12 mouse cellular contexts compared by ENCODE assay signal in genomic region chr2:27078312-27078711, GRCm38 (mm10). TPM values are rescaled to one million over a fixed set of nuclear protein-coding genes. Genes with fewer than 3 reads are reported as not detected.
DNase-seq lines count a peak whose midpoint lies in the region; ATAC-seq and TF ChIP-seq lines count a peak whose summit lies in the region.
"Had no signal": no experiment of that assay in that cellular context is flagged by ENCODE, and none has a peak within 500 bp of the region (broad histone marks: within the 10 kb centered on the region; RNA-seq: fewer than 3 reads in every experiment).

No protein-coding gene starts in this region.

- no peak overlapping the region for H3K4me3 ChIP-seq in lung, embryonic 14.5 days (ENCODE audit: low read depth, low read length)
- no peak overlapping the region for H3K4me3 ChIP-seq in lung, adult 2 months (replicated peaks; ENCODE audit: extremely low read depth, low read depth, low read length)
- no peak overlapping the region for H3K4me3 ChIP-seq in limb, embryonic 11.5 days (ENCODE audit: low read depth, low read length)

- H3K27ac ChIP-seq in lung, embryonic 14.5 days (ENCODE audit: low read depth), result 0 out of 2 replicates have a peak overlapping the region, but pooled peaks have one; percentile 15
- H3K27ac ChIP-seq in limb, embryonic 11.5 days (replicated peaks; ENCODE audit: low read depth, low read length), result peak overlapping the region; percentile 89; the same call in 1 of the 2 replicates
- H3K27ac ChIP-seq: macrophage had no signal

- TF ChIP-seq CTCF in lung, embryonic 14.5 days (IDR thresholded peaks at IDR 0.05; ENCODE audit: low read depth), result no peak
- no peak for TF ChIP-seq CTCF in lung, adult 2 months (IDR thresholded peaks at IDR 0.05; ENCODE audit: insufficient read depth, low read length)

- WGBS in lung, embryonic 14.5 days, result 44% methylated on average over 2 of the region's 2 CpGs
- WGBS in lung, adult 2 months, result 33% methylated on average over 2 of the region's 2 CpGs
- 34% methylated on average over 2 of the region's 2 CpGs for WGBS in limb, embryonic 11.5 days

- H3K9me3 ChIP-seq in lung, embryonic 14.5 days (ENCODE audit: low read depth, low read length), result no peaks in the 10 kb centered on the region
- H3K9me3 ChIP-seq in limb, embryonic 11.5 days (ENCODE audit: control insufficient read depth, low read length), result no peaks in the 10 kb centered on the region

- DNase-seq in lung, embryonic 14.5 days, result peak; percentile 13
- DNase-seq in lung, adult 2 months, result no peak
- peak; percentile 9 for DNase-seq in 3T3-L1 (ENCODE audit: low read depth, low spot score)
- no peak for DNase-seq in limb, embryonic 11.5 days (ENCODE audit: low spot score)
- DNase-seq in adrenal gland, adult 2 months, result no peak
- DNase-seq: spleen, adult 18-20 months had no signal

- H3K4me1 ChIP-seq in lung, embryonic 14.5 days (ENCODE audit: insufficient read depth), result peaks cover 20% of the 10 kb centered on the region
- peaks cover 15% of the 10 kb centered on the region for H3K4me1 ChIP-seq in lung, adult 2 months (ENCODE audit: control insufficient read depth, insufficient read depth, low read length)
- peaks cover 40% of the 10 kb centered on the region for H3K4me1 ChIP-seq in limb, embryonic 11.5 days (ENCODE audit: control insufficient read depth, insufficient read depth, low read length)

- peaks cover 6% of the 10 kb centered on the region; the same call in 1 of the 2 replicates for H3K27me3 ChIP-seq in lung, embryonic 14.5 days (ENCODE audit: insufficient read depth, low read length)
- H3K27me3 ChIP-seq in limb, embryonic 11.5 days (ENCODE audit: control insufficient read depth, insufficient read depth, low read length), result no peaks in the 10 kb centered on the region

- ATAC-seq in lung, embryonic 14.5 days (ENCODE audit: insufficient read depth), result no peak
- peak; percentile 44; the same call in 1 of the 2 replicates for ATAC-seq in common myeloid progenitor, adult 5-6 weeks (replicated peaks; ENCODE audit: low read depth, poor library complexity, severe bottlenecking)
- ATAC-seq in limb, embryonic 11.5 days (ENCODE audit: insufficient number of reproducible peaks, low FRiP score, low TSS enrichment, low read depth), result no peak
- no peak for ATAC-seq in monocyte, adult 5-6 weeks (replicated peaks; ENCODE audit: insufficient number of reproducible peaks, low FRiP score, low TSS enrichment, poor library complexity, severe bottlenecking)

- no peaks in the 10 kb centered on the region for H3K36me3 ChIP-seq in lung, embryonic 14.5 days (ENCODE audit: insufficient read depth)
- no peaks in the 10 kb centered on the region for H3K36me3 ChIP-seq in limb, embryonic 11.5 days (ENCODE audit: control insufficient read depth, insufficient read depth, low read length)

- no peak overlapping the region; the same call in 1 of the 2 replicates for H3K4me2 ChIP-seq in lung, embryonic 14.5 days
- H3K4me2 ChIP-seq in limb, embryonic 11.5 days (ENCODE audit: low read depth, severe bottlenecking), result no peak overlapping the region

- no peak for TF ChIP-seq POLR2A in lung, adult 2 months (IDR thresholded peaks at IDR 0.05; ENCODE audit: borderline replicate concordance, extremely low read depth, low read depth, low read length)

- no peak overlapping the region for H3K9ac ChIP-seq in lung, embryonic 14.5 days
- no peak overlapping the region for H3K9ac ChIP-seq in limb, embryonic 11.5 days (ENCODE audit: low read length)

RNA-seq across cellular contexts. Expression of gene Adamtsl2, which starts 0.9 kb away (rescaled TPM):
- 19.2 and 21.0 TPM in 2 replicates for polyA plus RNA-seq in lung, embryonic 14.5 days (2014; fragmentation: Nextera tagmentation; extraction: Ambion mirVana)
- 50.7 and 73.0 TPM in 2 replicates for polyA plus RNA-seq in lung, adult 2 months (2012; rRNA removed)
- total RNA-seq in common myeloid progenitor, adult 5-6 weeks (2017), result not detected in 2 replicates
- 9.4 and 10.2 TPM in 2 replicates for polyA plus RNA-seq in limb, embryonic 11.5 days (2014; fragmentation: Nextera tagmentation; extraction: Ambion mirVana)
- total RNA-seq in adrenal gland, adult 2 months (2021), result 10 to 100 TPM; 24.8 to 25.4 TPM
- polyA plus RNA-seq in adrenal gland, adult 2 months (2012; rRNA removed), result 20.9 and 28.5 TPM in 2 replicates
- not detected in 3 replicates for total RNA-seq in monocyte, adult 5-6 weeks (2017)
- polyA plus RNA-seq: macrophage had no signal

RNA-seq across cellular contexts. Expression of gene Mymk, which starts 6.3 kb away (rescaled TPM):
- polyA plus RNA-seq in lung, embryonic 14.5 days (2014; fragmentation: Nextera tagmentation; extraction: Ambion mirVana), result 0.17 and 0.18 TPM in 2 replicates
- polyA plus RNA-seq in lung, adult 2 months (2012; rRNA removed), result 0.19 and 0.32 TPM in 2 replicates
- not detected in 2 replicates for total RNA-seq in common myeloid progenitor, adult 5-6 weeks (2017)
- polyA plus RNA-seq in limb, embryonic 11.5 days (2014; fragmentation: Nextera tagmentation; extraction: Ambion mirVana), result 5.7 and 6.2 TPM in 2 replicates
- not detected for total RNA-seq in adrenal gland, adult 2 months (2021)
- 0.08 TPM in 1 of 2 replicates, not detected in the other for polyA plus RNA-seq in adrenal gland, adult 2 months (2012; rRNA removed)
- total RNA-seq in monocyte, adult 5-6 weeks (2017), result not detected in 3 replicates
- total RNA-seq: adrenal gland, postnatal 14 days; heart, postnatal 14 days had no signal
- polyA plus RNA-seq: macrophage; urinary bladder, adult 2 months had no signal

RNA-seq across cellular contexts. Expression of gene Slc2a6, which starts 50.5 kb away (rescaled TPM):
- 0.28 and 0.35 TPM in 2 replicates for polyA plus RNA-seq in lung, embryonic 14.5 days (2014; fragmentation: Nextera tagmentation; extraction: Ambion mirVana)
- polyA plus RNA-seq in lung, adult 2 months (2012; rRNA removed), result 6.2 and 9.5 TPM in 2 replicates
- total RNA-seq in common myeloid progenitor, adult 5-6 weeks (2017), result 2.5 and 5.7 TPM in 2 replicates
- polyA plus RNA-seq in limb, embryonic 11.5 days (2014; fragmentation: Nextera tagmentation; extraction: Ambion mirVana), result 0.72 and 1.3 TPM in 2 replicates
- total RNA-seq in adrenal gland, adult 2 months (2021), result under 1 TPM; 0.76 to 0.78 TPM
- polyA plus RNA-seq in adrenal gland, adult 2 months (2012; rRNA removed), result 1.7 and 2.5 TPM in 2 replicates
- 41.1 to 70.7 TPM (median 48.4 TPM) in 3 replicates for total RNA-seq in monocyte, adult 5-6 weeks (2017)

Comparison
In these comparisons a context has a peak if more than half of its experiments do, and no peak if none do; other contexts are left out.
1. DNase-seq: peak in lung, embryonic 14.5 days (single experiment) and 3T3-L1 (single experiment); none in lung, adult 2 months (single experiment), limb, embryonic 11.5 days (single experiment) and adrenal gland, adult 2 months (single experiment).